Mouse (Mus musculus): ENCODE data around the gene Ubap2.

Ubap2 gene

GRCm38 (mm10) chr4:41274980-41275850 lies at the start of gene Ubap2:
Gene Ubap2, minus strand, starts transcription at chr4:41275144.
- peak; percentile 98 for DNase-seq (ENCODE audit: low read depth, low spot score)

GRCm38 (mm10) chr4:41320971-41321370 lies 46.0 kb upstream of the Ubap2 start:
- DNase-seq (ENCODE audit: low read depth, low spot score), result no peak

DNA sequence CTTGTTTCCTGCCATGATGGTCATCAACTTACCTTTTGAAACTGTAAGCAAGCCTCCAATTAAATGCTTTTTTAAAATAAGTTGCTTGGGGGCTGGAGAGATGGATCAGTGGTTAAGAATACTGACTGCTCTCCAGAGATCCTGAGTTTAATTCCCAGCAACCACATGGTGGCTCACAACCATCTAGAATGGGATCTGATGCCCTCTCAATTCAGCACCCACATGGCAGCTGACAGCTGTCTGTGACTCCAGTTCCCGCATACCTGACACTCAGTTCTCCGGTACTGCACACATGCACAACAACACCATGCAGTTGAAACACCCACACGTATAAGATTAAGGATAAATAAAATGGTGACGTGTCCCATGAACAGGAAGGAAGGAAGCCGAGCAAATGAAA lies 43.3 kb upstream of the Ubap2 start:
- no peak for DNase-seq (ENCODE audit: low read depth, low spot score)

GRCm38 (mm10) chr4:41315173-41315572 lies 40.2 kb upstream of the Ubap2 start:
- DNase-seq (ENCODE audit: low read depth, low spot score), result no peak

GRCm38 (mm10) chr4:41314141-41315129 lies 39.5 kb upstream of the Ubap2 start, which contains the start of gene Dcaf12:
Gene Dcaf12, minus strand, starts transcription at chr4:41314889.
- DNase-seq (ENCODE audit: low read depth, low spot score), result peak; percentile 94

- no peak for DNase-seq (ENCODE audit: low read depth, low spot score)
Measured at GRCm38 (mm10) chr4:41313722-41314121, 38.8 kb upstream of the Ubap2 start.

DNA sequence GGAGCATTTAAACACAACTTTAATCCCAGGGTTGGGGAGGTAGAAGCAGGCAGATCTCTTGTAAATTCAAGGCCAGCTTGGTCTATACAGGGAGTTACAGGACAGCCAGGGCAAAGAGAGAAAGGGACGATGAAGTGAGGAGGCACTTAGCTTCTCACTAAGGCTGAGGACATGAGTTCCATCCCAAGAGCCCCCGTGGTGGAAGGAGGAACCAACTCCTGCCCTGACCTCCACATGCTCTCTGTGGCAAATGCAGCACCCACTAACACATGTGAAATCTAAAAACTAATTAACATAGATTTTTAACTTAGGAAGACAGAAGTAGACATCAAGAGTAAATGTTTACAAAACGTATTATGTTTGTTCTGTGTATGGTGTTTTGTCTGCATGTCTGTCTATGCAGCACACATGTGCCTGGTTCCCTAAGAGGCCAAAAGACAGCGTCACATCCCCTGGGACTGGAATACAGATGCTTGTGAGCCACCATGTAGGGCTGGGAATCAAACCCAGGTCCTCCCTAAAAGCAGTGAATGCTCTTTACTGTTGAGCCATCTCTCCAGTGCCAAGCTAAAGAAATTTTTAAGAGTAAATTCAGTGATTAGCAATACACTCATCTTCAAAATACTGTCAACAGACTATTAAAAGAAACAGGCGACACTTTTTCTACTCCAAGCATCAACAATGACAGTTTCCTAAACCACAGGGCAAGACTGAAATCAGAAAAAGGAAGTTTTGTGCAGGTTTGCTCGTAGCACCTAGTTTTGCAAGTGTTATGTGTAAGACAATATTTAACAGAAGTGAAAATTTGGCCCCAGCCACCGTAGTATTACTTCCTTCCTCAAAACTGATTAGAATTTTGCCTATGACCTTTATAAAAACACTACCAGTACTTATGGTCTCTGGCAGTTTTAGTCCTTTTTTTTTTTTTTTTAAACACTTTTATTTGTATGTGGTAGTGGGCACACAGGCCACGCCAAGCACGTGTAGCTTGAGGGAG lies 35.9 kb upstream of the Ubap2 start:
- no peak for DNase-seq (ENCODE audit: low read depth, low spot score)

- peak; percentile 51 for DNase-seq (ENCODE audit: low read depth, low spot score)
Measured at GRCm38 (mm10) chr4:41307406-41307805, 32.5 kb upstream of the Ubap2 start.

GRCm38 (mm10) chr4:41304302-41304701 lies 29.4 kb upstream of the Ubap2 start:
- peak; percentile 69 for DNase-seq (ENCODE audit: low read depth, low spot score)

- DNase-seq (ENCODE audit: low read depth, low spot score), result peak; percentile 16
Measured at GRCm38 (mm10) chr4:41303671-41304070, 28.7 kb upstream of the Ubap2 start.

DNA sequence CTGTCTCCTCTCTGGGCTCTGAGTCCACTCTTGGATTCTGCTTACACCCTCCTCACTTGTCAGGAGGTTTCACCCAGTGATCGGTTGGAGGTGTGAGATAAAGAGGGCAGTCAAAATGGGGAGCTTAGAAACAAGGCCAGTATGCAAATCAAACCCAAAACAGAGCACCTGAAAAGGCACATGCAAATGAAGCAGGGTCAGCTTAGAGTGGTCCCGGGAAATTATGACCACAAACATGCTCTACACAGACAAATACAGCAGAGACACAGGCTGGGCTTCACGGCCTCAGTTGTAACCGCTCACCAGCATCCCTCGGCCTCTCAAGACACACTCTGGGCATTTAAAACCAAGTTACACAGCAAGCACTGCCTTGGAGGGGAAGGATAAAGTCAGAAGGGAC lies 24.0 kb upstream of the Ubap2 start:
- DNase-seq (ENCODE audit: low read depth, low spot score), result no peak

GRCm38 (mm10) chr4:41295960-41296359 lies 21.0 kb upstream of the Ubap2 start:
- DNase-seq (ENCODE audit: low read depth, low spot score), result no peak

DNA sequence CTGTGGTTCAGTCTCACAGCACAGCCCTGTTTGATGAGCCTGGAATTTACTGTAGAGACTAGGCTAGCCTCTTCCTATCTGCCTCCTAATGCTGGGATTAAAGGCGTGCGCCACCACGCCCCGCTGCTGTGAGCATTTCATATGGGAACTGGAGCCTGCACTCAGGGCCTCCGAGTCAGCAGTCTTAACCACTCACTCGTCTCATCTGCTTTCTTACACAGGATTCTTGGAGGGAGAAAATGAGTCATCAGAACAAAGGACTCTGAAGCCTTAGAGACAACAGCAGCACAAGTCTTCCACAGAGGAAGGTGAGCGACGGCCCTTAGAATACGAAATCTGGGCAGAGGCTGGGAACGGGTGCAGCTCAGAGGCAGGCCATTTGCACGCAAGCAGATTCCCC lies 20.6 kb upstream of the Ubap2 start:
- DNase-seq (ENCODE audit: low read depth, low spot score), result no peak

GRCm38 (mm10) chr4:41293907-41294306 lies 19.0 kb upstream of the Ubap2 start:
- DNase-seq (ENCODE audit: low read depth, low spot score), result no peak

- no peak for DNase-seq (ENCODE audit: low read depth, low spot score)
Measured at GRCm38 (mm10) chr4:41289802-41290201, 14.9 kb upstream of the Ubap2 start.

GRCm38 (mm10) chr4:41286420-41286819 lies 11.5 kb upstream of the Ubap2 start:
- peak; percentile 48 for DNase-seq (ENCODE audit: low read depth, low spot score)

DNA sequence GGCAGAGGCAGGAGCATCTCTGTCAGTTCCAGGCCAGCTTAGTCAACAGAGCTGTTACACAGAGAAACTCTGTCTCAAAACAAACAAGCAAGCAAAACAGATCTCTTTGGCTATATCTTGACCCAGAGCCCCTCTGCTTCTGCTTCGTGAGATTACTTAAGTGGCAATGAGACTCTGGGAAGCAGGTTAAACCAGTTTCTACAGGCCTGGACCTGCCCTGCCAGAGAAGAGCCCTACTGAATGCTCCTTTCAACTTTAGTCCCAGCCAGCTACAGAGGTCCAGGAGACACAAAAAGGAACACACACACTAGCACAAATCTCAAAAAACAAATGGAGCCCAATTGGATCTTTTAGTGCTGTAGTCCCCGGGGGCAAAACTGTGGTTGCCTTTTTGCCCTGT lies 9.1 kb upstream of the Ubap2 start:
- no peak for DNase-seq (ENCODE audit: low read depth, low spot score)

GRCm38 (mm10) chr4:41275927-41276326 lies 983 bp upstream of the Ubap2 start:
- no peak for DNase-seq (ENCODE audit: low read depth, low spot score)

DNA sequence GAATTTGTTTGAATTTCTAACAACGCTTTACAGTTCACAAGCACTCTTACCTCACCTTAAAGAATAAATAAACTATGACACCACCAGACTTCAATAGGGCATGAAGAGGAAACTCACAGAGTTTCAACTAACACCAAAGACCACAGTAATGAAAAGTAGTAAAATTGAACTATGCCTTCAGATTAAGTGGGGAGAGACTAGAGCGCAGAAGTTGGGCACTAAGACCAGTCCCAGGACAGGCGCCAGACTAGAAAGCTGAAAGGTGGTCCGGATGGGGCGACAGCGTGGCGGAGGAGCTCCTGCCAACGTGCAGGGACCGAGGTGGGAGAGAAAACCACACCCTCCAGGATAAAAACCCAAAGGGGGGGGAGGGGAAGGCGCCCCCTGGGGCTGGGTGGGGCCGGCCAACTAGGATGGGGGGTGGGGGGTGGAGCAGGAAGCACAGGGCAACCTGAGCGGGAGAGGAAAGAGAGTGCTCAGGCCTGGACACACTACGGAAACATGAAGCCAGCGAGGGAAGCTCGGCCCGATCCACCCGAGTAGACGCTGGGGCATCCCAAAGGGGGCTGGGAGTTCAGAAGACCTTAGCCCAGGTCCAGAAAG lies 466 bp downstream of the Ubap2 start:
- DNase-seq (ENCODE audit: low read depth, low spot score), result no peak

GRCm38 (mm10) chr4:41268133-41268532 lies 6.8 kb downstream of the Ubap2 start:
- no peak for DNase-seq (ENCODE audit: low read depth, low spot score)

DNA sequence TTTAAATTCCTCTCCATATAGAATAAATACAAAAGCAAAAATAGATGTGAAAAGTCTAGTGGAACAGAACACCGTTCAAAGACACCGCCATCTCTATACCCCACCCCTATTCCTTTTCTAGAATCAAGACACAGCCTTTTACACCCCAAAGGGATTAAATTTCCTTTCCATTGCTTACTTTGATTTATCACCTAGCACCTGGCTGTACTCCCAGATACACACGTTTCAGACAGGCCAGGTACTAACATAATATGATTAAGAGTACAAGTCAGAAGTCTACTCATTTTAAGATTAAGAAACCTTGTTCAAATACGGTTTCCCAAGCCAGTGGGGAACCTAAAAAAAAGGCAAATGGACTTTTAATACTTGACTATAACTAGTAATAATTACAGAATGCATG lies 8.6 kb downstream of the Ubap2 start:
- no peak for DNase-seq (ENCODE audit: low read depth, low spot score)
